Mouse (Mus musculus): Measurements from ENCODE around the gene Ccdc158. TPM values are rescaled to one million over a fixed set of nuclear protein-coding genes. Genes with fewer than 3 reads are reported as not detected.

Gene Ccdc158
- not detected for polyA plus RNA-seq (2012; fragmentation: generic; extraction: Trizol)

DNA sequence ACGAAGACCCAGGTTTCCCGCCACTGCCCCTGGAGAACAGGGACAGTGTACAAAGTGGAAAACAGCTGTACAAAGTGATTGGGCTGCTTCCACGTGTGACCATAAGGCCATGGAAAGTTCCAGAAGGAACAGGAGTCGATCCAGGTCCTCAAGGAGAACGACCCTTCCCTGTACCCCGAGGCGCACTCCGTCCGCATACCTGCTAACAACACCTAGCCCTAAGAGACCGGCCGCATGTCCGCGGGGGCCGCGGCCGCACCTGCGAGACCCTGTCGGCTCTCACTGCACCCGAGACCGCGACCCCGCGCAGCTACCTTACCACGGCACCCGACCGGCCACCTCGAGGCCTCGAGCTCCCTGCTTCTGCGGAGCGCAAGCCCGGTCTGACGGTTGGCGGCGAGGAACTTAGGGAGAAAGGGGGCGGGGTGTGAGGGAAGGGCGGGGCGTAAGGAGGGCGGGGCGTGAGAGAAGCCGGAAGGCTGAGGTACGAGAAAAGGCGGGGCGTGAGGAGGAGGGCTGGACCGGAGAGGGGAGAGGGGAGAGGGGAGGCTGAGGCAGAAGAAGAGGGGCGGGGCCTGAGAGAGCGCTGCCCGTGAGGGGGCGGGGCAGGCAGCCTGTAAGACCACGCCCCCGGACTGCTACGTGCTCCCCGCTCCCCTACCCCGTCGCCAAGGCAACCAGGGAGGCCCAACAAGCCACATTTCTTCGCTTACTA is at the start of gene Ccdc158:
Gene Ccdc158 (minus strand): TSS at position 413 of the 715 bp plus-strand sequence.
- no peak within 1 kb of the TSS for H3ac ChIP-seq (ENCODE audit: control insufficient read depth, insufficient read length)
- no peak within 1 kb of the TSS for H3K4me3 ChIP-seq
- no peak for TF ChIP-seq POLR2A (IDR thresholded peaks at IDR 0.05; ENCODE audit: insufficient read length, low read depth)
- no peak for TF ChIP-seq MYOD1 (IDR thresholded peaks at IDR 0.05; ENCODE audit: control insufficient read depth in 1 of 3, insufficient read length in 2 of 3, low read depth in 2 of 3)
- TF ChIP-seq TCF3 (IDR thresholded peaks at IDR 0.05; ENCODE audit: insufficient read length, low read depth), result no peak
- no peak for TF ChIP-seq USF1 (IDR thresholded peaks at IDR 0.05; ENCODE audit: low read depth)
- no peak for TF ChIP-seq MYOG (IDR thresholded peaks at IDR 0.05; ENCODE audit: control insufficient read depth in 1 of 3, insufficient read depth in 1 of 3, insufficient read length in 2 of 3, low read depth in 2 of 3)
- TF ChIP-seq E2F4 (IDR thresholded peaks at IDR 0.05; ENCODE audit: insufficient read depth), result no peak
- TF ChIP-seq SRF (IDR thresholded peaks at IDR 0.05; ENCODE audit: control insufficient read depth, insufficient read length, low read depth), result no peak
- TF ChIP-seq CEBPB (IDR thresholded peaks at IDR 0.05; ENCODE audit: insufficient read depth, poor library complexity, severe bottlenecking), result no peak
- no peaks in the 10 kb centered on the region for H3K79me2 ChIP-seq (ENCODE audit: control insufficient read depth, insufficient read depth)
- peaks cover 15% of the 10 kb centered on the region for H3K27me3 ChIP-seq (ENCODE audit: control insufficient read depth, insufficient read depth, insufficient read length)
- H3K4me2 ChIP-seq (ENCODE audit: low read depth), result no peak within 1 kb of the TSS
- H3K36me3 ChIP-seq (ENCODE audit: control insufficient read depth, insufficient read depth), result no peaks in the 10 kb centered on the region

GRCm38 (mm10) chr5:92721610-92722009 is 46.5 kb upstream of the Ccdc158 start:
- TF ChIP-seq TCF12 (IDR thresholded peaks at IDR 0.05; ENCODE audit: insufficient read depth, poor library complexity, severe bottlenecking) (no peak), SRF (IDR thresholded peaks at IDR 0.05; ENCODE audit: control insufficient read depth, insufficient read length, low read depth) (no peak), CEBPB (IDR thresholded peaks at IDR 0.05; ENCODE audit: insufficient read depth, poor library complexity, severe bottlenecking) (no peak), MYOD1 (IDR thresholded peaks at IDR 0.05; ENCODE audit: control insufficient read depth in 1 of 3, insufficient read length in 2 of 3, low read depth in 2 of 3) (no peak), REST (IDR thresholded peaks at IDR 0.05; ENCODE audit: insufficient read depth, insufficient read length) (no peak), MYOG (IDR thresholded peaks at IDR 0.05; ENCODE audit: control insufficient read depth in 1 of 3, insufficient read depth in 1 of 3, insufficient read length in 2 of 3, low read depth in 2 of 3) (no peak), POLR2A (IDR thresholded peaks at IDR 0.05; ENCODE audit: insufficient read length, low read depth) (no peak), E2F4 (IDR thresholded peaks at IDR 0.05; ENCODE audit: insufficient read depth) (no peak), USF1 (IDR thresholded peaks at IDR 0.05; ENCODE audit: low read depth) (no peak), POLR2AphosphoS2 (IDR thresholded peaks at IDR 0.05; ENCODE audit: insufficient read length, low read depth) (no peak), MAX (IDR thresholded peaks at IDR 0.05; ENCODE audit: low read depth) (no peak), TCF3 (IDR thresholded peaks at IDR 0.05; ENCODE audit: insufficient read length, low read depth) (no peak)
- no peak overlapping the region for H3K4me3 ChIP-seq
- no peaks in the 10 kb centered on the region for H3K79me2 ChIP-seq (ENCODE audit: control insufficient read depth, insufficient read depth)
- H3K36me3 ChIP-seq (ENCODE audit: control insufficient read depth, insufficient read depth), result no peaks in the 10 kb centered on the region
- no peaks in the 10 kb centered on the region for H3K27me3 ChIP-seq (ENCODE audit: control insufficient read depth, insufficient read depth, insufficient read length)
- H3K4me2 ChIP-seq (ENCODE audit: low read depth), result no peak overlapping the region
- no peak overlapping the region for H3ac ChIP-seq (ENCODE audit: control insufficient read depth, insufficient read length)

DNA sequence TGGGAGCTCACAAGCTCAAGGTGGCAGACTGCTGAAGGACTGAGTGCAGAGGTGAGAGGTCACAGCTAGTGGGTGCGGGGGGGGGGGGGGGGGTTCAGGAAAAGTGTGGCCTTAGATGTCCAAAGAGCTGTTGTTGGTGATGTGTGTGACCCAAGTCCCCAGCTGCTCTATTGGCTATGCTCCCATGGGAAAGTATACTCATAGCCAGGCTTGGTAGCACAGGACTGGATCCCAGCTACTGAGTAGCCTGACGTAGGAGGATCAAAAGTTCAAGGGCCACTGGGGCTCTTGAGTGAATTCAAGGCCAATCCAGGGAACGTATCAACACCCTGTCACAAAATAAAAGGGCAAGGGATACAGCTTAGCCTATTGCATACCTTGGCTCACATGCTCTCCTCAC is 43.8 kb upstream of the Ccdc158 start:
- Histone ChIP-seq H3K36me3 (ENCODE audit: control insufficient read depth, insufficient read depth) (no peaks in the 10 kb centered on the region), H3K4me3 (no peak overlapping the region), H3ac (ENCODE audit: control insufficient read depth, insufficient read length) (no peak overlapping the region), H3K27me3 (ENCODE audit: control insufficient read depth, insufficient read depth, insufficient read length) (no peaks in the 10 kb centered on the region), H3K4me2 (ENCODE audit: low read depth) (no peak overlapping the region), H3K79me2 (ENCODE audit: control insufficient read depth, insufficient read depth) (no peaks in the 10 kb centered on the region)
- no peak for TF ChIP-seq REST (IDR thresholded peaks at IDR 0.05; ENCODE audit: insufficient read depth, insufficient read length)
- no peak for TF ChIP-seq SRF (IDR thresholded peaks at IDR 0.05; ENCODE audit: control insufficient read depth, insufficient read length, low read depth)
- no peak for TF ChIP-seq MAX (IDR thresholded peaks at IDR 0.05; ENCODE audit: low read depth)
- TF ChIP-seq E2F4 (IDR thresholded peaks at IDR 0.05; ENCODE audit: insufficient read depth), result no peak
- TF ChIP-seq POLR2AphosphoS2 (IDR thresholded peaks at IDR 0.05; ENCODE audit: insufficient read length, low read depth), result no peak
- no peak for TF ChIP-seq CEBPB (IDR thresholded peaks at IDR 0.05; ENCODE audit: insufficient read depth, poor library complexity, severe bottlenecking)
- no peak for TF ChIP-seq MYOG (IDR thresholded peaks at IDR 0.05; ENCODE audit: control insufficient read depth in 1 of 3, insufficient read depth in 1 of 3, insufficient read length in 2 of 3, low read depth in 2 of 3)
- no peak for TF ChIP-seq MYOD1 (IDR thresholded peaks at IDR 0.05; ENCODE audit: control insufficient read depth in 1 of 3, insufficient read length in 2 of 3, low read depth in 2 of 3)
- no peak for TF ChIP-seq TCF12 (IDR thresholded peaks at IDR 0.05; ENCODE audit: insufficient read depth, poor library complexity, severe bottlenecking)
- no peak for TF ChIP-seq USF1 (IDR thresholded peaks at IDR 0.05; ENCODE audit: low read depth)
- TF ChIP-seq TCF3 (IDR thresholded peaks at IDR 0.05; ENCODE audit: insufficient read length, low read depth), result no peak
- TF ChIP-seq POLR2A (IDR thresholded peaks at IDR 0.05; ENCODE audit: insufficient read length, low read depth), result no peak

- no peak overlapping the region for H3K4me2 ChIP-seq (ENCODE audit: low read depth)
- no peak overlapping the region for H3ac ChIP-seq (ENCODE audit: control insufficient read depth, insufficient read length)
- H3K27me3 ChIP-seq (ENCODE audit: control insufficient read depth, insufficient read depth, insufficient read length), result no peaks in the 10 kb centered on the region
- no peaks in the 10 kb centered on the region for H3K79me2 ChIP-seq (ENCODE audit: control insufficient read depth, insufficient read depth)
- no peaks in the 10 kb centered on the region for H3K36me3 ChIP-seq (ENCODE audit: control insufficient read depth, insufficient read depth)
- no peak overlapping the region for H3K4me3 ChIP-seq
- no peak for TF ChIP-seq TCF3 (IDR thresholded peaks at IDR 0.05; ENCODE audit: insufficient read length, low read depth)
- no peak for TF ChIP-seq USF1 (IDR thresholded peaks at IDR 0.05; ENCODE audit: low read depth)
- TF ChIP-seq MYOG (IDR thresholded peaks at IDR 0.05; ENCODE audit: control insufficient read depth in 1 of 3, insufficient read depth in 1 of 3, insufficient read length in 2 of 3, low read depth in 2 of 3), result no peak
- TF ChIP-seq CEBPB (IDR thresholded peaks at IDR 0.05; ENCODE audit: insufficient read depth, poor library complexity, severe bottlenecking), result no peak
- TF ChIP-seq E2F4 (IDR thresholded peaks at IDR 0.05; ENCODE audit: insufficient read depth), result no peak
- no peak for TF ChIP-seq TCF12 (IDR thresholded peaks at IDR 0.05; ENCODE audit: insufficient read depth, poor library complexity, severe bottlenecking)
- no peak for TF ChIP-seq MYOD1 (IDR thresholded peaks at IDR 0.05; ENCODE audit: control insufficient read depth in 1 of 3, insufficient read length in 2 of 3, low read depth in 2 of 3)
- TF ChIP-seq POLR2A (IDR thresholded peaks at IDR 0.05; ENCODE audit: insufficient read length, low read depth), result no peak
- TF ChIP-seq REST (IDR thresholded peaks at IDR 0.05; ENCODE audit: insufficient read depth, insufficient read length), result no peak
- TF ChIP-seq POLR2AphosphoS2 (IDR thresholded peaks at IDR 0.05; ENCODE audit: insufficient read length, low read depth), result no peak
- no peak for TF ChIP-seq MAX (IDR thresholded peaks at IDR 0.05; ENCODE audit: low read depth)
- TF ChIP-seq SRF (IDR thresholded peaks at IDR 0.05; ENCODE audit: control insufficient read depth, insufficient read length, low read depth), result no peak
Observed at GRCm38 (mm10) chr5:92717666-92718360, 42.7 kb upstream of the Ccdc158 start.
